Mouse (Mus musculus) thymus, postnatal 25 days (tissue): Measurements from ENCODE around the gene C130060K24Rik.

Experiments used
- DNase-seq: peaks from one replicate; pipeline ENCODE4 v3.0.0; 2022

C130060K24Rik gene

DNA sequence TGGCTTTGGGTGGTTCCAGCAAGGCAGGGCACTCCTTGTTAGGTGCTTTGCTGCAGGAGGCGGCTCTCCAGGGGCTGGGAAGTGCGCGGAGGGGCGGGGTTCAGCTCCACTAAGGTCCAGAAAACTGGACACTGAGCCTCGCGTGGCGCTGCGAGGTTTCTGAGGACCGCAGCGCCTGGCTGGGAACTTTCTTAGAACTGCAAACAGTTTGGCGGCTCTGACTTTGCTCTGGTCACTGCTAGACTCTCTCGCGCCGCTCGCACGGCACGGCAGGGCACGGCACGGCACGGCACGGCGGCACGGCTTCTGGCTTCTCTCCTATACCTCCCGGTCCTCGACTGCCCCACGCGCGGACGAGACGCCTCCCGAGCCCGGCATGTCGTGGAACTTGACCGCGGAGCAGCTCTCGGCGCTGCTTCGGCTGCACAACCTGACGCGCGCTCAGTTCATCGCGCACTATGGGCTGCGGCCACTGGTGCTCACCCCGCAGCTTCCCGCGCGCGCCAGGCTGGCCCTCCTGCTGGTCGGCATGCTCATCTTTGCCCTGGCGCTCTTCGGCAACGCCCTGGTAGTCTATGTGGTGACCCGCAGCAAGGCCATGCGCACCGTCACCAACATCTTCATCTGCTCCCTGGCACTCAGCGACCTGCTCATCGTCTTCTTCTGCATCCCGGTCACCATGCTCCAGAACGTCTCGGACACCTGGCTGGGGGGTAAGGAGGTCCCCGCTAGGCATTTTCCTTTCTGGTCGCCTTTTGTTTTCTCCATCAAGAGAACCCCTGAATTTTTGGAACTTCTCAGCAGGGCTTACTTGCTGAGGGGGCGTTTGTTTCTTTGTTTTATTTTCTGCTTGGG, at the start of gene C130060K24Rik:
Gene C130060K24Rik, plus strand, starts transcription at position 188 of the 855 bp plus-strand sequence.
- DNase-seq, result no peak

DNA sequence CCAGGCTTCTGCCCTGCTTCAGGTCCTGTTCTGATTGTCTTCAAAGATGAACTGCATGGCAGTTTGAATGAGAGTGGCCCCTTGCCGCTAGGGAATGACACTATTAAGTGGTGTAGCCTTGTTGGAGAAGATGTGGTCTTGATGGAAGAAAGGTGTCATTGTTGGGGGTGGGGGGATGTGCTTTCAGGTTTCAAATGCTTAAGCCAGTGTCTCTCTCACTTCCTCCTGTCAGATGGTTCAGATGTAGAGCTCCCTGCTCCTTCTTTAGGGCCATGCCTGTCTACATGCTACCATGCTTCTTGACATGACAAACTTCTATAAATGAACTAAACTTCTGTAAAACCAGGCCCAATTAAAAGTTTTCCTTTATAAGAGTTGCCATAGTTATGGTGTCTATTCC, 46.7 kb upstream of the C130060K24Rik start:
- DNase-seq, result no peak

DNA sequence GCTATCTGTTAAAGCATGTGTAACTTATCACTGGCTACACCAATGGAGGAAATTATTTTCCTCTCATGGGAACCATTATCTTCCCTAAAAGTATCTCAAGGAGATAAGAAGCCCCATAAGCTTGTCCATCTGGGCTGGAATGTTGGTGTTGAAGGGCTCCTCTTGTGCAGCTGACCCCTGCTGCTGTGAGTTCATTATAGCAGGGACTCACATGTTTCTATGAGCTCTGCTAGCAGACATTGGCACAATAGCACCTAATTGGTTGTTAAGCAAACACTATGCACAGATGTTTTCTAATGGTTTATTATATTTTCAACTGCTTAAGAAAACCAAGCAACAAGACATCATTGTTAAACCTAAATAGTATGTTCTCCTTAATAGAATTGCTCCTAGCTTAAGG, 41.5 kb upstream of the C130060K24Rik start:
- DNase-seq, result no peak

DNA sequence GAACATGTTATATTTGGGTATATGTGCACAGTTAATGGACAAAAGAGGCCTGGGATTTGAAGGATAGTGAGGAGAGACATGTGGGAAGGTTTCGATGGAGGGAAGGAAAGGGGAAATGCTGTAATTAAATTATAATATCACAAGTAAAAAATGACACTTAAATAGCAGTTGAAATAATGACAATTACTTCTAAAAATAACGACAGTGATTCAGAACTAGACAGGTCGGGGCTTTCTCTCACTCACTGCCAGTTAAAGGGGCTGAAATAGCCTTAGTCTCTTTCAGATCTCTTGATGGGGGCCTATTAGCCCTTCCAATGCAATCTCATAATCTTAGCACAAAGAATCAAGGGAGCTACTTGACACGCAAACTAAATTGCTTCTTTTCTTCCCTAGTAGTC, 39.5 kb upstream of the C130060K24Rik start:
- DNase-seq, result no peak

DNA sequence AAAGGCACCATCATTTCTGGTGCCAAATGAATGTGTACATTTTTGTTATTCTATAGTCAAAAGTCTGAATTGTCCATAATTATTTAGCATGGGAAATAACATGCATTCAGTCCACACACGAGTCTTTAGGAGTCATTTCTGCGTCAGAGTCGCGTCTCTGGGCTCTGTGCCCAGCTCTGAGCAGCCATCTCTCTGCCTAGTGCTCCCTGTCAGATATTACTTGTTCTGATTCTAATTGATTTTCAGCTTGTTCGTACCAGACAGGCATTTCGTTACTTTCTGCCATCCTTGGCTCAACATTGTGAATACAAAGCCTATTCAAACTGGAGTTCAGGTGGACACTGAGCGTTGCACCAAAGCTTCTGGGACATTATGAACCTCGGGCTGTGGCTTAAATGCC, 33.2 kb upstream of the C130060K24Rik start:
- no peak for DNase-seq

DNA sequence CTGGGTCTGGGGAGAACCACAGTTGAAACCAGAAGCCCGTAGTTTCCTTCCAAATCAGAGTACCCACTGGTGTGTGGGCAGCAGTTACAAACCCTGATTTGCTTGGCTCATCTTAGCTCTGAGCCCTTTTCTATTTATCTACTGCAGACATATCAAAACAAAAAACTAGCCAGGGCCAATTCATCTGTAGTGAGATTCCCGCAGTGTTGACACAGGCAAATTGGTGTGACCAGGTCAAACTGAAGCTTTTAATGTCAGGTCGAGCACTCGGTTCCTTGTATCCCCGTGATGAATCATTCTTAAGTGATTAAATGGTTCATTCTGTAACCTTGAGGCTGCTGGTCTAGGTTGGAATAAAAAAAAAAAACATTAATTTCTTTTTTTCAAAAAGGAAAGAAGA, 32.6 kb upstream of the C130060K24Rik start:
- DNase-seq, result no peak

DNA sequence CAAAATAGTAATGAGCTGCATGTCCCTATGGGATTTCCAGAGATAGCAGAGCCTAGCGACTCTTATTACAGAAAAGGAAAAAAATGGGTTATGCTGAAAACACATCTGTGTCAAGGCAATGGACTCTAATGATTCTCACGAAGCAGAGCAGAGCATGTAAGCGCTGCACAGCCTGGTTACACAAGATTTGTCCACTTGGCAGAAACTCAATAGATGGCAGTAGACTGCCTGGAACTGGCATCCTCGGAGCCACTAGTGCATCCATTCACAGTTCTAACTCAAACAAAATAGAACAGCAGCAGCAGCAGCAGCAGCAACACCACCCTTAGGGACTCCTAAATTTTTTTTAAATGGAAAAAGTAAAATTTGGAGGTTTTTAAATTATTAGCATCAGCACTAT, 29.3 kb upstream of the C130060K24Rik start:
- no peak for DNase-seq

DNA sequence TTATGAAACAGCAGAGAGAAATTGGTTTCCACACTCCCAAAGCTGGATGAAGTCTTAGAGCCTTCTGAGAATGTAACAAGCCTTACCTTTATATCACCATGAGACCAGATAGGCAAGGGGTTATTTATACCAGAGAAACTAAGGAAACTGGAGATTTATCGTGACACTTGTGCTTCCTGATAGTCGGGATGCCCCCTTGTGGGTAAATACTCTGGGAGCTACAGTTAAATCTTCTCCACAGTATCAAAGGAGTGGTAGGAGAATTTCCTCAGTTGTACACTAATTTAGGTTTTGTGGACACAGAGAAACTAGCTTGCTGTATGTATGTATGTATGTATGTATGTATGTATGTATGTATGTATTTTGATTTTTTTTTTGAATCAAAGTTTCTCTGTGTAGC, 5.0 kb upstream of the C130060K24Rik start:
- no peak for DNase-seq

DNA sequence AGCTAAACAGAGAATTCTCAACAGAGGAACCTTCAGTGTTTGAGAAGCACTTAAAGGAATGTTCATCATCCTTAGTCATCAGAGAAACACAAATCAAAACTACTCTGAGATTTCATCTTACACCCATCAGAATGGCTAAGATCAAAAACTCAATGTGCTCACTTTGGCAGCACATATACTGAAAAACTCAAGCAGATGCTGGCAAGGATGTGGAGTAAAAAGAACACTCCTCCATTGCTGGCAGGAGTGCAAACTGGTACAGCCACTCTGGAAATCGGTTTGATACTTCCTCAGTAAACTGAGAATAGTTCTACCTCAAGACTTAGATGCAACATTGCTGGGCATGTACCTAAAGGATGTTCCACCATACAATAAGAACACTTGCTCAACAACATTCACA, 41.0 kb downstream of the C130060K24Rik start:
- DNase-seq, result no peak

DNA sequence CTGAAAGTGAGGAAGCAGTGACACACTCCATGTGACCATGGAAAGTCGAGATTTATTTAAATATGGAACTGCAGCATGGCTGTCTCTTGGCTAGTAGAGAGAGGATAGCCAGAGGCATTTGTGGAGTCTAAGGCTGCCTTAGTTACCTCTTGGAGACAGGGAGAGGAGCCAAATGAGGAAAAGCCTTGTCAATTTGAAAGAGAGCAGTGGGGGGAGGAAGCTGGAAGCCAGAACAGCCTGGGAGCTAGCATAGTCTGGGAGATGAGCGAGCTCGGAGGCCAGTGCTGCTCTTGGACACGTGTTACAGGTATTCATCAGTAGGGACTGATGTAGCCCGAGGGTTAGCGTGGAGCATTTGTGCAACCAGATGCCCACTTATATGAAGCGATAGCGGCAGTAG, 46.2 kb downstream of the C130060K24Rik start:
- DNase-seq, result no peak

DNA sequence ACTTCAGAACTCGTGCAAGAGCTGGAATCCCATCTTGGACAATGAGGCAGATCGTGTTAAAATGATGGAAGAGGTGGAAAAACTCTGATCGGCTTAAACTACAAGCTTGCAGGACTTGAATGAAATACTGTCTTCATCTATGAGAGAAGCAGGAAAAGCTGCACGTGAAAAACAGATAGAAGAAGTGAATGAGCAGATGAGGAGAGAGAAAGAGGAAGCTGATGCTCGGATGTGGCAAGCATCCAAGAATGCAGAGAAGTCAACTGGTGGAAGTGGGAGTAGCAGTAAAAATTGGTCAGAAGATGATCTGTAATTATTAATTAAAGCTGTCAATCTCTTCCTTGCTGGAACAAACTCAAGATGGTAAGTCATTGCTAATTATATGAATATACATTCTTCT, 52.3 kb downstream of the C130060K24Rik start:
- DNase-seq, result no peak

DNA sequence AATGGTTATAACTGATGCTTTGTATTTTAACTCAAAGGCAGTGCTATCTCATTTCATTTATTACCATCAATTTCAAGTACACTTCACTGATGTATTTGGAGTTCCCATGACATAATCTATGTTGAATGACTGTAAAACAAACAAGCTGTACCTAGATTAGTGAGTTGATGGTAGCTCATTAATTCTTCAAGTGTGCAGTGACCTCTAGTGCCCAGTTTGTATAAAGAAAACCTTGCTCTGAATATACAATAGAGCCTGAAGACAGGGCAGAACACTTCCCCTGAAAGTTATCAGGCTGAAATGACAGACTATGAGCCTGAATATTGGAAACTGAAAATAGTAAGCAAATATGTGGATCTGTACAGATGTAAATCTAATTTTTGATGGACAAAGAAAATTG, 72.6 kb downstream of the C130060K24Rik start:
- DNase-seq, result no peak

DNA sequence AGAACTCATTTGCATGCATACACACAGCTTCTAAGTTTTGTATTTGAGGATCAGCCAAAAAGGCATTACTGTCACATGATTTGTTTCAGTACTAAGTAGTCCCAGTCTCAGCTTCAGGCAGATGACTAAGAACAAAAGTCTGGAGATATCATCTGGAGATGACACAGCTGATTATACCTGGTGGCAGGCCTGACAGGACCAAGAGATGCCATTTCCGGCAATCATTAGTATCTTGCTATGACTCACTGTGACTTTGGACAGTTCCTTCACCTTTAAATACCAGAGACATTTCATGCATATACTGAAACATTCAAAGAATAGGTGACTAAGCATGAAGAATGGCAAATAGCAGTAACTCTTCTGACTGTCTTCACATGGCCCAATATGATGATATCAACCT, 84.4 kb downstream of the C130060K24Rik start:
- DNase-seq, result no peak

DNA sequence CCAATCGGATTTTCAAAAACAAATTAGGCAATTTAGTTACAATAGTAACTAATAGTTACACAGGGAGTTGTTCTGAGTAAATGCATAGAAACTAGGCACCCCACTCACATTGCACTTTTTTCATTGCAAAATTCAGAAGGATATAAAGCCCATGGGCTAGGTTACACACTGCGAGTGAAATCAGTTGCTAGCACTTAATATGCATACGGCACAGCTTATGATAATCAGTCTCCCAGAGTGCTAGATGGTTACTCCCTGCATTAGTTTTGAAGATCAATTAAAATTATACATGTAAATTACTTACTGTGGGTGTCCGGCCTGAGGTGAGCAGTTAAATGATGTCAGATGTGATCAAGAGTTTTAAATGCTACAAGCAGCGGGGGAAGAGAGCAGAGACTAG, 89.4 kb downstream of the C130060K24Rik start:
- no peak for DNase-seq

DNA sequence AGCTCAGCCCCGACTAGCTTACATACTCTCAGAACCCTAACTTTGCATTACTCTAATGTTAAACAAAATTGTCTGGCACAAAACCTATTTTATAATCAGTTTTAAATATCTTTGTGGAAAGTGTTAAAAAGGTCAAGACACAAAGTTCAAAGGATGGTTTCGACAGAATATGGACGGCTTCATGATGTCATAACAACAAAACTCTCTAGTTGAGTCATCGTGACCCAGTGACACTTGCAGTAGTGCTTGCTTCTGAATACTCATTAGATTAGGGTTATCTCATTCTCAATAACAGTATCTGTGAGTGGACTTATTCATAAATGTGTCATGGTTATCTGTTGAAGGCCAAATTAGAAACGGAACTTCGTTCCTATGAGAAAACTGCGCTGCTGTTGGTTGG, 91.5 kb downstream of the C130060K24Rik start:
- no peak for DNase-seq

DNA sequence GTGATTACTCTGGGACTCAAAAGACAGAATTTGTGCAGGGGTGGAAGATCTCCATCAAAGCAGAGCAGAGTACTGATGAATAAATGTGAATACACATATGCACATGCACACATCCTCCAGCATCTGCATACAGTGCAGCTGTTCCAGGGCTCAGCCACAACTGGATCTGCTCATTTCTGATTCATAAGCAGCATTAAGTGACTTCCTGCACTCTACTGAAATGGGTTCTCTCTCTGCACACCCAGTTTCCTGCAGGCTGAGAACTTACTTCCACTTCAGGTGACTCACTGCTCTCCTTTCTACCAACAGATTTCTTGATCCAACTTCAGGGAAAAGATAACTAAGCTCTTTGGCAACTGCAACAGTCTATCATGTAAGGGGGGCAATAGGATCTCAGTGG, 117.9 kb downstream of the C130060K24Rik start:
- no peak for DNase-seq
